Mouse (Mus musculus) layer of hippocampus, adult 9-11 months (tissue): ENCODE measurements around the gene Wfs1.
"Not testable (repeated sequence)": the region's sequence is repeated elsewhere in the genome, so short reads cannot be mapped to it uniquely, and the experiment has no call there.

Experiments used
- DNase-seq: peaks from one replicate; pipeline ENCODE4 v3.0.0; 2022

Gene Wfs1

GRCm38 (mm10) chr5:36986617-36987016 is 2.4 kb downstream of the Wfs1 start:
- no peak for DNase-seq

GRCm38 (mm10) chr5:36982271-36982670 is 6.7 kb downstream of the Wfs1 start:
- no peak for DNase-seq

- no peak for DNase-seq
Measured at GRCm38 (mm10) chr5:36979631-36980030, 9.4 kb downstream of the Wfs1 start.

- DNase-seq = no peak
Measured at GRCm38 (mm10) chr5:36979001-36979400, 10.0 kb downstream of the Wfs1 start.

GRCm38 (mm10) chr5:36977809-36978208 is 11.2 kb downstream of the Wfs1 start:
- no peak for DNase-seq

- DNase-seq = no peak
Measured at GRCm38 (mm10) chr5:36975336-36975735, 13.7 kb downstream of the Wfs1 start.

- no peak for DNase-seq
Measured at GRCm38 (mm10) chr5:36971587-36971986, 17.4 kb downstream of the Wfs1 start.

- DNase-seq = peak; percentile 46
Measured at GRCm38 (mm10) chr5:36960501-36960900, 28.5 kb downstream of the Wfs1 start.

GRCm38 (mm10) chr5:36958837-36959236 is 30.2 kb downstream of the Wfs1 start:
- DNase-seq = peak; percentile 77

- DNase-seq = no peak
Measured at GRCm38 (mm10) chr5:36955366-36955765, 33.6 kb downstream of the Wfs1 start.

- DNase-seq = no peak
Measured at GRCm38 (mm10) chr5:36952311-36952710, 36.7 kb downstream of the Wfs1 start.

- DNase-seq = no peak
Measured at GRCm38 (mm10) chr5:36950871-36951270, 38.1 kb downstream of the Wfs1 start.

GRCm38 (mm10) chr5:36948831-36949230 is 40.2 kb downstream of the Wfs1 start:
- peak; percentile 71 for DNase-seq

- DNase-seq = peak; percentile 61
Measured at GRCm38 (mm10) chr5:36946445-36946844, 42.6 kb downstream of the Wfs1 start.

- no peak for DNase-seq
Measured at GRCm38 (mm10) chr5:36945713-36946112, 43.3 kb downstream of the Wfs1 start.

- peak; percentile 73 for DNase-seq
Measured at GRCm38 (mm10) chr5:36945102-36945701, 43.8 kb downstream of the Wfs1 start.

GRCm38 (mm10) chr5:36944552-36944951 is 44.5 kb downstream of the Wfs1 start:
- no peak for DNase-seq

GRCm38 (mm10) chr5:36942446-36942845 is 46.6 kb downstream of the Wfs1 start:
- no peak for DNase-seq

- DNase-seq = not testable (repeated sequence)
Measured at GRCm38 (mm10) chr5:36938991-36939390, 50.0 kb downstream of the Wfs1 start.

GRCm38 (mm10) chr5:36938021-36938420 is 51.0 kb downstream of the Wfs1 start:
- DNase-seq = no peak

GRCm38 (mm10) chr5:36936548-36936947 is 52.5 kb downstream of the Wfs1 start:
- DNase-seq = no peak

GRCm38 (mm10) chr5:36935486-36936473 is 53.2 kb downstream of the Wfs1 start:
- peak; percentile 79 for DNase-seq

- no peak for DNase-seq
Measured at GRCm38 (mm10) chr5:36933383-36933782, 55.6 kb downstream of the Wfs1 start.

GRCm38 (mm10) chr5:36929376-36929775 is 59.6 kb downstream of the Wfs1 start:
- DNase-seq = no peak
